Mouse (Mus musculus) spleen, postnatal 4 days (tissue): Measurements from ENCODE around the gene Fitm1.

ENCODE experiments used
- DNase-seq, 2 experiments: peaks; one replicate each; pipeline ENCODE4 v3.0.0; 2022; ENCODE audit warnings: low spot score in 2 of 2

Gene Fitm1

DNA sequence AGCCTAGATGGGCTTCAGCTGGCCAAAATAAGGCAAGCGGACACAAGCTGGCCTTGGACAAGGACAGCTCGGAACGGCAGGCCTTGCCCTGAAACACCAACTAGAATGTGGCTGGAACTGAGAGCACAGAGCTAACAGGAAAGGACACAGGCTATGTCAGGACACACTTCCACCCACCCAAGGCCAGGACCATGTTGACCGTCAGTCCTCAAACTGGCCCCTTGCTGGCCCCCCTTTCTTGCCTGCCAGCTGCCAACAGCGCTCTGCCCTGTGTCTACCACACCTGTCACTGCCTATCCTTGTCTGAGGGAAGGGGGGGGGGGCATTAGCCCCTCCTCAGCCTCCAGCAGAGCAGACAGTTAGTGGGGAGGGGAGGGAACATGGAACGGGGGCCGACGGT lies at the start of gene Fitm1:
Fitm1 (plus strand) TSS at position 316 of the 400 bp plus-strand sequence.
- no peak for DNase-seq

DNA sequence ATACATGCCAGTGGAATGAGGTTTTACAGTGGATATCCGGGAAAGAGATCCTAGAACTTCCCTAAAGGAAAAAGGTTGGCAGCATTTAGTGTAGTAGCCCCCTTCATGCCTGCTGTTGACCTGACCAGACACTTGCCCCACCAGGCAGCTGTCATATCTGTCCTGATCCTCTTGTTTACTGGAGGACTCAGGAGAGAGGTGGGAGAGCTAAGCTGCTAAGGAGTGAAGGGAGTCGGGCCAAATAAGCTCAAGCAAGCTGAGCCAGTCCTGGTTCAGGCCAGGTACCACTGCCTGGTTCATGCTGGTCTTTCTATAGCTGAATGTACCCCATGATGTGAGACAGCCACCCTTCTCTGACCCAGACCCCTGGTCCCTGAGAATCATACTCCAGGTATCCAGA lies 48.7 kb upstream of the Fitm1 start:
- no peak for DNase-seq

DNA sequence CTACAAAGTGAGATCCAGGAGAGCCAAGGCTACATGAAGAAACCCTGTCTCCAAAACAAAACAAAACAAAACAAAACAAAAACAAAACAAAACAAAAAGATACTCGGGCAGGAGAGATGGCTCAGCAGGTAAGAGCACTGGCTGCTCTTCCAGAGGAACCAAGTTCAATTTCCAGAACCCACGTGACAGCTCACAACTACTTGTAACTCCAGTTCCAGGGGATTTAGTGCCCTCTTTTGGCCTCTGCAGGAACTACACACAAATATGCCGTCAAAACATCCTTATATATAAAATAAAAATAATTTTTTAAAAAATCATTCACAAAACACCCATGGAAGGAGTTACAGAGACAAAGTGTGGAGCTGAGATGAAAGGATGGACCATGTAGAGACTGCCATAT lies 47.5 kb upstream of the Fitm1 start:
- DNase-seq: no peak

DNA sequence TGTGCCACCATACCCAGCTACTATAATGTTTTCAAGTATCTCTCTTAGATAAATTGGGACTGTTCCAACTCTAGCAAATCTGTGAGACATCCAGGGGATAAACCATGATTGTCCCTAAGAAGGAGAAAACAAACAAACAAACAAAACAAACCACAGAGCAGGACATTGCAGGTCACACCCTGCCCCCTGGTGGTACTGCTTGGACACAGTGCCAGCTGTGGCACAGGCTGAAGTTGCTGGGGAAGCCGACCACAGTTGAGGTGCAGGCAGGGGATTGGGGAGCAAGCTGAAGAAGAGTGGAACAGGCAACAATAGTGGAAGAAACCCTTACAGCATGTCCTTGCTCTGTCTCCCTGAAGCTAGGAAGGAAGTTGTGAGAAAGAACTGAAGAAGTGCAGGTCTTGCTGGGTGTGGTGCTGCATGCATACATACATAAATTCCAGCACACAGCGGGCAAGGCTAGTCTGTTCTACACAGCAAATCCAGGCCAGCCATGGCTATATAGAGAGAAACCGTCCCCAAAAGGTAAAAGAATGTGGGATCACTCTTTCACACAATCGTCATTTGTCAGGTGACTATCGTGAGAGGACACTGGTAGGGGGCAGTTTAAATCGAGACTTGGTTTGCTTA lies 39.2 kb upstream of the Fitm1 start:
- DNase-seq: peak; percentile 61 to 80

DNA sequence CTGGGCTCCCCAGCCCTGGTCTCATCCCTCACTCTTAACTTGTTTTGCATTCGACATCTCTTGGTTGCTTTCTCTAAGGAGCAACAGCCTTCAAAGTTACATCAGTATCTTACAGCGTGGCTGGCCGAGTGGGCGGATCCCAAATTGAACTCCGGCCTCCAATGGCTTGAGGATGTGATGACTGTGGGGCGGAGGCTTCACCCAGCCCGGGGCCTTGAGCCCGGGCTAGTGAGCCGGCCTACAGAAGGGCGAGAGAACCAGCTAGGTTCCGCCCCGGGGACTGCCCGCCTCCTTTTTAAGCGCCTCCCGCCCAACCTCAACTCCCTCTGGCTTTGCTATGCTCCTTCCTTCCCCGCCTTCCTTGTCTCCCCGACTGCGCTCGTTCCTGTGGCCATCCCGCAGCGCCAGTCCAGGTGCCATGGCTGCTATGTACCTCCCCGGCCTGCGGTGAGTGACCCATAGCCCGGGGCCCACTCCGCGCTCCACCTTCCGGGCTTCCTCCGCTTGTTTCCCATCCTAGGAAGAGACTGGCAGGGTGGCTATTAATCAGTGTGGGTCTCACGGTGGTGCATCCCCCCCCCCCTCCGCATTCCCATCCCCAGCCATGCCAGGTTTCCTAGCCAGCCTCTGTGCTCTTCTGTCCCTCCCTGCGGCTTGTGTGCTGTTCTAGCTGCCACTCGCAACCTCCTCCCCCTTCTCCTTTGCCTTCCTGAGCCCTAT lies 35.2 kb upstream of the Fitm1 start, which contains the start of gene Pck2:
Pck2 (plus strand) TSS at position 200 of the 720 bp plus-strand sequence.
- peak; percentile 92 to 93 for DNase-seq

DNA sequence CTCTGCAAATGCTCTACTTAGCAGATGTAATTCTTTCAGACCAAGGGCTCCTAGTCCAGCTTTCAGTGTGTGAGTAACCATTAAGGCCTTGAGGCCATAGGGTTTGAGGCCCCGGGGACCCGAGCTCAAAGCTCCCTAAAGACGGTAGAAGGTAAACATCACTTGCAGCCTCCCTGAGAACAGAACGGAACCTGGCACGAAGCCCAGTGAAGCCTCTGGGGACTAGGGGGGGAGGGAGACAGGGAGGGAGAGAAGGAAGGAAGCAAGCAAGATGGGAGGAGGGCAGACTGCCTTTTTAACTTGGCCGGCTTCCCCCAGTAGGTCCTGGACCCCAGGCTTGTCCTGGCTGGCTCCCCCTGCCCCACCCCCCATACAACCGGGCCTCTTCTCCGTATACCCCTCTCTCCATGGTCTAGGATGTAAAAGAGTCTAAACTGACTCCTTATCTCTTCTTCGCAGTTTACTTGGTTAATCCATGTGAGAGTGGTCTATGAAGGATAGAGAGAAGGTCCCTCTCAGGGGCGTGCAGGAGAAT lies 34.6 kb upstream of the Fitm1 start:
- DNase-seq: peak; percentile 84 to 92

DNA sequence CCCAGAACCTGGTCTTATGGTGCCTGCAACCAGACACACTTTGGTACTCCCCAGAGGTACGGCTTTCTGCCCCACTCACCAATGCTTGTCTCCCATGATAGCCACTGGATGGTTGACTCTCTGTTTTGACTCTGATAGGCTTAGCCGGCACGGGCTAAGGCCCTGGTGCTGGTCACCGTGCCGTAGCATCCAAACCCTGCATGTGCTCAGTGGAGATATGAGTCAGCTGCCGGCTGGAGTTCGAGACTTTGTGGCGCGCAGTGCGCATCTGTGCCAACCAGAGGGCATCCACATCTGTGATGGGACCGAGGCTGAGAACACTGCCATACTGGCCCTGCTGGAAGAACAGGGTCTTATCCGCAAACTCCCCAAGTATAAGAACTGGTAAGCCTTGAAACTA lies 33.1 kb upstream of the Fitm1 start:
- DNase-seq: peak; percentile 75 to 82

DNA sequence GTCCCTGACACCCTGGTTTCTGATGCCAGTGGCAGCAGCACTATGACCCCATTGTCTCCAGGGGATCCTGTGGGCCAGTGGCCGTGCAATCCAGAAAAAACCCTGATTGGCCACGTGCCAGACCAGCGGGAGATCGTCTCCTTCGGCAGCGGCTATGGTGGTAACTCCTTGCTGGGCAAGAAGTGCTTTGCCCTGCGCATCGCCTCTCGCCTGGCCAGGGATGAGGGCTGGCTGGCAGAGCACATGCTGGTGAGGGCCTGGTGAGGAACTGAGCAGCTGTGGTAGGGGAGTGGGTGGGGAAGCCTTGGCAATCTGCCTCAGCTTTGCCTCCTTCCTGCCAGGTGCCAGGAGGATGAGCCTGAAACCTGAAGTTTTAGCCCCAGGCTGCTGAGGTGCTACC lies 31.1 kb upstream of the Fitm1 start:
- DNase-seq: no peak

DNA sequence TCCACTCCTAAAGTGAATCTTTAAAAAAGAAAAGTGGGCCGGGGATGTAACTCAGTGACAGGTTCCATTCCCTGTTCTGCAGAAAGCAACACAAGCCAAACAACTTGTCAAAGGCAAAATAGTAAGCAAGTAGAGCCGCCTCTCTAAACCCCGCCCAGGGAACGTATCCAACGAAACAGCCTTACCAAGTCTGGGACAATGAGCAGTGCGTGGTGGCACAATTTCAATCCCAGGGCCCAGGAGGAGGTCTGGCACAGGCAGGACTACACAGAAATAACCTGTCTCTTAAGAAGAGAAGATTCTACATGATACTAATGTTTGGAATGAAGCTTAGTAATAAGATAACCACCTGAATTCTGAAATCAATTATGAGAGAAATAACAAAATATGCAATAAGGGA lies 25.2 kb upstream of the Fitm1 start:
- no peak for DNase-seq

DNA sequence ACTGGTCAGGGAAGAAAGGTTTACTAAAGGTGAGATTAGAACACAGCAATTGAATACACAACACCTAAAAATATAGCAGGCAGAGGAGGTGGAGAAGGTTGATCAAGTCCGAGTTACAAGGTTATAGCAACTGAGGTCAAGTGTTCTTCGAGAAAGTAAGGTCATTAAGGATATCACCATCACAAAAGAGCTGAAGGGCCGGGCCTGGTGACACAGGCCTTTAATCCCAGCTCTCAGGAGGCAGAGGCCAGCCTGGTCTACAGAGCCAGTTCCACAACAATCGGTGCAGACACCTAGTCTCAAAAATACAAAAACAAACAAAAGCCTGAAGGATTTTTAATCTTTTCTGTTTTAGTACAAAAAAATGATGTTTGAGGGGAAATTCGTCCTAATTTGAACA lies 24.1 kb upstream of the Fitm1 start:
- DNase-seq: no peak

DNA sequence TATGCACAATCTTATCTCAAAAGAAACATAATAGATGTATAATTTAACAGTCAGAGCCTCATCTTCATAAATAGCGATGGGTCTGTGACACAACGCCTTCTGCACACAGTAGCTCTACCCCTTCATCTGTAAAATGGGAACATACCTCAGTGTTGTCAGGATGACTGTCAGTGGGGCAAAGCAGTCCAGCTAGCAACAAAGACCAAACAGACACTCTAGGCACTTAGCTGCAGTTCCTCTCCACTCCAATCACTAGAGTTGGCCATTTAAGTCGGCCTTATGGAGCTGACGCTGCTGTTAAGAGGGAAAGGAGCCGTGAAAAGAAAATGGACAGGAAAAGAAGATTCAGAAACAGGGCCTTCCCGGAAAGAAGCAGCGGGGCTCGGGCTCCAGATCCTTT lies 23.6 kb upstream of the Fitm1 start:
- no peak for DNase-seq

DNA sequence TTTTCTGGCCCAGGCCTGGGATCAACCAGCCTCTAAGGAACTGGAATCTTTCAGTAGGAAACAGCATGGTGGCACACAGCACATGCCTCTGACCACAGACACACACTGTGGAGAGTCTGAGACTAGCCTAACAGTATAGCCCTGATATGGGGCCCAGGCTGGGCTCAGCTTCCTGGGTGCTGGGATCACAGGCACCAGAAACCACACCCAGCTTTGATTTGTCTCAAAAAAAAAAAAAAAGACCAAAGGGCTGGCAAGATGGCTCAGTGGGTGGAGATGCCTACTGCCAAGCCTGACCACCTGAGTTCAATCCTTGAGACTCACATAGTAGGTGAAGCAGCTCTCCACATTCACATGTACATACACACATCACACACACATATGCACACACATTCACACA lies 20.8 kb upstream of the Fitm1 start:
- DNase-seq: no peak

DNA sequence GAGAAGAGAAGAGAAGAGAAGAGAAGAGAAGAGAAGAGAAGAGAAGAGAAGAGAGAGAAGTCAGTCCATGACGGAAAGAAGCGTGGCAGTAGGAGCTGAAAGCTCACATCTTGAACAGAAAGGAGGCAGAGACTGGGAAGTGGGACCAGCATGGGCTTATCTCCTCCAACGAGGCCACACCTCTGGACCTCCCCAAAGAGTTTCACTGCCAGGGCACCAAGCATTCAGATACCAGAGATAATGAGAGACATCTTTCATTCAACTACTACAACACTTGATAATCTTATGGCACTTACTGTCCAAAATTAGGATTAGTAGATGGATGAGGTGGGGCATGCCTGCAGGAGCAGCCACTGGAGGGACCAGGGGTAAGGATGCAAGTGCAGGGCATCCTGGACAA lies 19.6 kb upstream of the Fitm1 start:
- DNase-seq: no peak

DNA sequence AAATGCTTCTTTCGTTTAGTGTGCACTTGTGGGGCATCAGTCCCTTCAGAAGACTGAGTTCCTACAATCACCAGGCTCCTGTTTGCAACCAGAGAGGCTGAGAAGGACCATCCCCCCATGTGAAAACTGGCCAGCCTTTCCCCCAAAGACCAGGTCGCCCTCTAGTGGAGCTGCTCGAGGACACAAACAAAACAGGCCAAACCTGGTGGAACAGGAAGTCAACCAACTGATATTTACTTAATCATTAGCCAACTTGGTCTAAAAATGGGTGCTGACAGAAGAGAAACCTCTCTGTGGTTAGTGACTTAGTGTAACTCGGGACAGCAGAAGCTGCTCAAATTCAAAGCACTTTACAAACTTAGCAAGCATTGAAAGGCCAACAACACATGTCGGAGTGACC lies 18.4 kb upstream of the Fitm1 start:
- DNase-seq: peak; percentile 84 to 92

DNA sequence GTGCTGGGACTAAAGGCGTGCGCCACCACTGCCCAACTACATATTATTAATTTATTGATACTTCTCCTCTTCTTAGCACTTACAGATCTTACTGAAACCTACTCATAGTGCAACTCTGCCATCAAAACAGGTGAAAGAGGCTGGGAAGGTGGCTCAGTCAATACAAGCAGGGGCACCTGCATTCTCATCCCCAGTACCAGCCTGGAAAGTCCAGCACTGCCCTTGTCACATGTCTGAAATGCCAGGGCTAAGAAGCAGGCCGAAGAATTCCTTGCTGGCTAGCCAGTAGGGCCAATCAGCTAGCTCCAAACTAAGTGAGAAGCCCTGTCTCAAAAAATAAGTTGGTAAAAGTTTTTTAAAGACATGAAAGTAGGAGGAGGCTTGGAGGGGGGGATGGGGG lies 17.8 kb upstream of the Fitm1 start:
- DNase-seq: peak in 1 of 2 experiments; percentile 61

DNA sequence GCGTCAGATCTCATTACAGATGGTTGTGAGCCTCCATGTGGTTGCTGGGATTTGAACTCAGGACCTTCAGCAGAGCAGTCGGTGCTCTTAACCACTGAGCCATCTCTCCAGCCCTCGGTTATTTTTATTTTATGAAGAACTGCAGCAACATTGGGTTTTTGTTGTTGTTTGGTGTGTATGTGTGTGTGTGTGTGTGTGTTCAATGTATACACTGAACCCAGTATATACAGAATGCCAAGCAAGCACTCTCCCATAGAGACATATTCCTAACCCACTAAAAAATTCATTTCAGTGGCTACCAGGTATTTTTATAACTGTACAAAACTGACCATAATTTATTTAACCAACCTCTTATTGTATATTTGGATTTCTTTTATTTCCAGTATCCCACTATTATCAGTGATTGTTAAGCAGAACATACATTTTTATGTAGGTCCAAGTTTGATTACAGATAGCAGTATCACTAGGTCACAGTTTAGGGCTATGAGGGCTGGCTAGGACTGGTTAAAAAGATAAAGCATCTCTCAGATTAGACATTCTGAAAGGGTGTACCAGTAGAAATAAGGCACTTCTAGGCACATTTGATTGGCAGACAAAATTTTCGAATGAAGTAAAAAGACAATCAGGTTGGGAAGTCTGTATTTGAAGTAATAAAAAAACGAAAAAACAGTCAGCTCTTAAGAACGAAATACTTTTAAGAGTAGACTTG lies 16.5 kb upstream of the Fitm1 start:
- no peak for DNase-seq

DNA sequence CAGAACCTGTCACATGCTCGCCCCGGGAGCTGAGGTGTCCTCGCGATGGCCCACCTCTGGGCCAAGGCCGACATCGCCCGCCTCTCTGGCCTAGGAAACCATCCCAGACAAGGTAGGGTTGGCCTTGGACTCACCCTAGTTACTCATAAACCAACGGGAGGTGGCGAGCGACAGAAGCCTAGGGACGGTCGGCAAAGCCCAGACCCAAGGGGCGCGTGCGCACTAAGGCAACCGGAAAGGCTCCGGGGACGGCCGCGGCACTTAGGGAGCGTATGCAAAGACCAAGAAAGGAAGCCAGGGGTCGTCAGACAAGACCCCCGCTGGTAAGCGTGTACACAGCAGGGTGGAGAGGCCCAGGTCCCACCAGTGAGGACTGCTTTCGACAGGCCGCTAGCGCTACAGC lies 15.6 kb upstream of the Fitm1 start, which contains the start of gene Dcaf11:
Dcaf11 (plus strand) TSS at position 208 of the 403 bp plus-strand sequence.
- DNase-seq: peak; percentile 90 to 95

DNA sequence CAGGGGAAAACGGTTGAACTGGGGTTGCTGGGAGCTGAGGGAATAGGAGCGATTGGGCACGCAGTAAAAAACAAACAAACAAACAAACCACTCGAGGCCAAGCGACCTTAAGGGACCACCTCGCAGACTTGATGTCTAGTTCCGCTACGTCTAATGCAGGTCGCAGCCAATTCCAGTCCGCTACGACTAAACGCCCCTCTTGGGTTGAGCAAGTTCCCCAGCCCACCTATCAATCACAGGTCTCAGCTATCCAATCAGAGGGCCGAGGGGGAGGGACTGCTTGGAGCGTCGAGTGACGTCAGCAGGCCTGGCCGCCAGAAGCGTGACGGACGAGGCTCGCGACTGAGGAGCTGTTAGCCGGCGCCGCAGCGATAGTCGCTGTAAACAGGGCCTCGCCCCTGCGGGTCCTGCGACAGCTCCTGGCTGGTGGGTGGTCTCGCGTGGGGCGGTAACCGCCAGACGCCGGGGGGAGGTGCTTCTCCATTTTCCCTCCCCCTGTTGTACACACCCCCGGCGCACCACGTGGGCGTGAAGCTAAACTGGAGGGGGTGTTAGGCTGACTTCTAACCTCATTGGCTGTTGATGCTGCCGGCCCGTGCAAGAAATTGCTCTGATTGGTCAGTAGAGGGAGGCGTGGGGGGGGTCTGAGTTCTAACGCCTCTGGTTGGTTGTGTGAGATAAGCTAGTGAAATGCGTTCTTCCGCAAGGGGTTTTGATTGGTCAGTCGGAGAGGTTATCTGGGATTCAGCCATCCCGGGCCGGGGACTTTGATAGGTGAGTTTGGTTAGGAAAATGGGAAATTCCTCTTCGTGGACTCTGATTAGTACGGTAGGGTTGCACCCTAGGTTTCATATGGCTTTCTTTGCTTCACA lies 15.0 kb upstream of the Fitm1 start, which contains the start of gene A730061H03Rik:
A730061H03Rik (minus strand) TSS at position 205 of the 872 bp plus-strand sequence.
- DNase-seq: peak; percentile 96 to 97

DNA sequence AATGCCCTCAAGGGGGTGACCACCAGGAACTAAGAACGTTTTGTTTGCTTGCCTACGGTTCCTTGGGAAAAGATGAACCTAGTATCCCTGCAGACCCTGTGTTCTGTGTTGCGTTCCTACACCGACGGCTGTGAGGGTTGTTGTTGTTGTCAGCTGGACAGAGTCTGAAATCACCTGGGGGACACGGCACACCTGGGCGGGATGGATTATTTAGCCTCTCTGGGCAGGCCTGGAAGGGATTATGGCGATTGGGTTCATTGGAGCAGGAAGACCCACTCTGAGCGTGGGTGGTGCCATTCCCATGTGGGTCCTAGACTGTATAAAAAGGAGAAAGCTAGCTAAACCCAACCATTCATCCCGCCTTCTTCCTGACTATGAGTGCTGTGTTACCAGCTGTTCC lies 13.6 kb upstream of the Fitm1 start:
- no peak for DNase-seq

DNA sequence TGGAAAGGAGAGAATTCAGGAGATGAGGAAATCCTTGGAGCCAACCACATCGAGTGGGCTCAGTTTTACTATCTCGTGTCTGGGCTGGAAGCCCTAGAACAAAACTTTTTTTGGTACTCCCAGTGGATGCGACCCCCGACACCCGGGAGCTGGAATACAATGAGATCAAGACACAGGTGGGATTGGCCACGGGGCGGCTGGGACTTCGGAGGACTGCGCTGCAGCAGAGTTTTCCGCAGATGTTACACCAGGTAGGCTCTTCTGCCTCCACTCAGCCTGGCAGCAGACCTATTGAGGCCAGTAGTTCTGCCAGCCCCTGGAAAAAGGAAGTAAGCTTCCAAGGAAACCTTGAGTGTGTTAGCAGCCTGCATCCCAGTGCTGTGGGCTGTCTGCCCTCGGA lies 12.2 kb upstream of the Fitm1 start:
- DNase-seq: no peak

DNA sequence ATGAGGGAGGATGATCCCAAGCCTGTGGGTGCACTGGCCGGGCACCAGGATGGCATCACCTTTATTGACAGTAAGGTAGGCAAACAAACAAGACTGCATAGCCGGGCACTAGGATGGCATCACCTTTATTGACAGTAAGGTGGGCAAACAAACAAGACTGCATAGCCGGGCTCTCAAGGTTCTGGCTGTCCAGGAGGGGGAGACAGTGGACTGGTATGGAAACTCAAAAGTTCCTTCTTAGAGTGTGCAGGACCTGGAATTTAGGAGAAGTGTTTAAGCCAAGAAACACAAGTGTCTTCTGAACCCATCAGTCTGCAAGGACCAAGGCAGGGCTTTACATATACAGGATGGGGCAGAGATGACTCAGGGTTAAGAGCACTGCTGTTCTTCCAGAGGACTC lies 9.7 kb upstream of the Fitm1 start:
- no peak for DNase-seq
